Mouse (Mus musculus) naive thymus-derived CD4-positive, alpha-beta T cell, adult 5 months (primary cell): ENCODE measurements around the gene Ecsit. TPM values are rescaled to one million over a fixed set of nuclear protein-coding genes. Genes with fewer than 3 reads are reported as not detected.

Source experiments
- polyA plus RNA-seq: library from polyadenylated mRNA; unstranded; fragments of 100-300 nt; shearing (Covaris generic); gene quantifications from one replicate; pipeline ENCODE4 v1.2.1, GENCODE M21; 2017

Ecsit gene
- polyA plus RNA-seq, result 39.9 TPM

DNA sequence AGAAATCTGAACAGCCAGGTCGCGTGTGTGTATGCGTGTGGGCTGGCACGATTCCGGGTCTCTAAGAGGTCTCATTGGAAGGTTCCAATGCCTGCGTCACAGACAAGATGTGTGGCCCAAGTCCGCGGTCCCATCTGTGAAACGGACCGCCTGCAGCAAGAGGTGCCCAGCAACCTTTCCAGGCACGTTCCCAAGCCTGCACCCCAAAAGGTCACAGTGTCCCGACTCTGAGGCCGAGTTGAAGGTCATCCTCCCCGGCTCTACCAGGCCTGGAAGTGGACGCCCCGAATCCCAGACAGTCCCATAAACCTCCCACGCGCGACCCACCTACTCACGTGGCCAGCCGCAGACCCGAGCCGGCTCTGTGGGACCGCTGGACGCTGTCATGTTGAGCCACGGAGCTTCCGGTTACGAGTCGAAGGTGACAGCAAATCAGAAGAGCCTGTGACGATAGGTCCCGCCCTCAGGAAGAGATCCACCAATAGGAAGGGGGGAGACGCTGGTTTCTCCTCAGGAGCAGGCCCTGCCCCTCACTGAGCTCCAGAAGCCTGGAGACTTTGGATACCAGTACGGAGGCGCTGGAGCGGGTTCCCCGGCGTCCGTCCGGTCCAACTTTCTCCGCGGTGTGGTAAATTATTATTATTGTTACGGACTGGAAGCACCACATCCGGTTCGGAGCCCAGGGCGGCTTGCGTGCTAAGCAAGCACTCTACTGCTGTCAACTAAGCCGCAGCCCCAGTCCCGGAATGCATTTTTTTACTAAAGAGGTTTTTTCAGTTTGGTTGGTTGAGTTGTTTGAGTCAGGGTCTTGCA lies at the start of gene Ecsit:
Gene Ecsit, minus strand, starts transcription at position 417 of the 813 bp plus-strand sequence.

DNA sequence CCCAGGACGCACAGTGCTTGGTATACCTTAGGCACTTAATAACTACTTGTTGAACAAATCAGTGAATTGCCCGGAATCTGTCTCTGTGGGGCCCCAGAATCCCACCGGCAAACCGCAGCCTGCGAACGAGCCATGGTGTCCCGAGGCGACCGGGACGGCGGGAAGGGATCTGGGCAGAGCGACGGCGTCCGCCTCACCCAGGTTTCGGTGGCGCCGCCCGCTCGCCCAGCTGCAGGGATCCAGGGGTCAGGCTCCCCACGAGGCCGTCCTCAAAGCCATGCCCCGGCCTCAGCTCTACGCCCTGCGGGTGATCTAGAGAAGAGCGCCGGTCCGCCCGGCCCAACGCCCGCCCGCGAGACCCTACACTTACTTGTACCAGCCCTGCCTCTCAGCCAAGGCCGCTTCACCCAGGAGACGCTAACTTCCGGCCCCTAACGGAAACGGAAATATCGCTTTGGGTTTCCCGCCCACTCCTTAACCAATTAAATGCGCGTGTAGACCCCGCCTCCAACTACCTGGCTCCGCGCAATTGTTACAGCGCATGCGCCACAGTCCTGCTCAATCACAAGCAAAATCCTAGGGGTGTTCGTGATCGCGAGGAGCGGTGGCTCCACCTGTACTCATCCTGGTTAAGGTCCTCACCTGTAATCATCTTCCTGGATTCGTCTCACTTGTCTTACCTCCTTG lies 31.6 kb upstream of the Ecsit start, which contains the start of gene Elof1:
Gene Elof1, minus strand, starts transcription at position 433 of the 687 bp plus-strand sequence.

DNA sequence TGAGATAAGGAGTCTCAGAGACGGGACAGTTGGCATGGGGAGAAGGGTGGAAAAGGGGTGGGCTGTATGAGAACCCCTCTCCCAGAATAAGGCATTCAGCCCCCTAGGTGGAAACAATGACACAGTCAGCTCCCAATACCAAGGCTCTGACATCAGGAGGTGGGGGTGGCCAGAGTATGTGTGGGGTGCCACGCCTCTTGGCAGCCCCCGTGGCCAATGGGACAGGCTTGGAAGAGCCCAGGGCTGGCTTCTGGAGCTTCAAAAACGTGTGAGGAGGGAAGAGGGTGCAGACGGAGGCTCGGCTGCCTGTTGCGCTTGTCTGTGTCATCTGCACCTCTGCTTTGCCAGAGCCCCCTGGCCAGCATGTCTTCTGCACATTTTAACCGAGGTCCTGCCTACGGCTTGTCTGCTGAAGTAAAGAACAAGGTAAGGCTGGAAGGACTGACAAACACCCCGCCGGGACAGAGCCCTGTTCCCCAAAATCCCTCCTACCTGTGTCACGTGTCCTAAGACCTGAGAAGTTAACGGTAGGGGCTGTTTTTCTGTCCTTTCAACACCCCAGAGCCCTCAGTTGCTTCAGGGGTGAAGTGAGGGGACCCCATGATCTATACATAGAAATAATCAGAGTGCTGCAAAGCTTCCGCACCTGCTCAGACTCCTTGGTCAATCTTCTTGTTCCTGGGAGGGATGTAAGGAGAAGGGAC lies 13.9 kb upstream of the Ecsit start, which contains the start of gene Cnn1:
Gene Cnn1, plus strand, starts transcription at position 224 of the 704 bp plus-strand sequence.

DNA sequence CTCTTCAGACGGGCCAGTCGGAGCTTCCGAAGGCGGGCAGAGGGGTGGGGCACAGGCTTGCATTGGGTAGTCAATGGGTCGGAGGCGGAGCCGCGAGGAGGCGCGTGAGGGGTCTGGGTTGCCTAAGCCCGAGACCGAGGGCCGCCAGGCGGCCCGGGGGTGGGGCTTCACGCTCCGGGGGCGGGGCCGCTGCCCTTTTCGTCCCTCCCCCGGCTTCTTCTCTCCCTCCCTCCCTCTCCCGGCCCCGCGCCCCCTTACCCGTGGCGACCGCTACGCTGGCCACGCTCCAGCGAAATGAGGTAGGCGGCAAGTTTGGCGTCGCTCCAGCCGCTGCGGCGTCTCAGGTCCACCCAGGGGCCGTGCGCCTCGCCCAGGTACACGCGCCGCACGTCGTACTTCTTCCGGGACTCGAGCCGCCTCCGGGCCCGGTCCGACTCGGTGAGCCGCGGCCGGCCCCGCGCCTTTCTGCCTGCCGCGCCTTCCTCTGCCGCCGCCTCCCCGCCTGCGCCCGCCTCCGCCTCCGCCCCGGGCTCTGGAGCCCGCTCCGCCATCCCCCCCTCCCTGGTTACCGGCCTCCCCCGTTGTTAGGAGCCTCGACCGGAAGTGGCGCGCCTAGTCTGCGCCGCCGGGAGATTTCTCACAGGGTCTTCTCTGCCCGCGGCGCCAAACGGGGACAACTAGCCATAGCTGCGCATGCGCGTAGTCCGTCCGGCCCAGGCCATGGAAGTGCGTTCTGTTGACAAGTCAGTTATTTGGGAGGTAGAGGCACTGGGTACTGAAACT lies 14.3 kb downstream of the Ecsit start, which contains the start of the genes Gm49318 and Zfp653:
Gene Gm49318, minus strand, starts transcription at position 469 of the 783 bp plus-strand sequence.
Gene Zfp653, minus strand, starts transcription at position 586 of the 783 bp plus-strand sequence.

DNA sequence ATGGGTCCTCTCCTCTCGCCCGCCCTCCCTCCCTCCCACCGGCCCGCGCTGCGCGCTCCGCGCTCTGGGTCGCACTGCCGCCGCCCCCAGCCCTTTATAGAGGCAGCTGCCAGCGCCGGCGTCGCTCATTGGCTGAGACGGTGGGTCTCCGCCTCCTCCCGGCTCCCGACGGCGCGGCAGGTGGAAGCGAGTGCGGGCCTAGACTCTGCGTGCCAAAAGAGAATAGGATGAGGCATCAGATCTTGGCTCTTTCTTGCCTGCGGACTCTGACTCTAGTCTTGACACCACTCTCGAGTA lies 33.3 kb downstream of the Ecsit start, which contains the start of gene Elavl3:
Gene Elavl3, minus strand, starts transcription at position 66 of the 297 bp plus-strand sequence.

Other genes starting within 250 kb of the Ecsit start
- not detected for gene Angptl8, start 249.9 kb downstream of the Ecsit start, polyA plus RNA-seq
- 1.3 TPM for gene Dock6, start 232.8 kb downstream of the Ecsit start, polyA plus RNA-seq
- 9.3 TPM for gene Rab3d, start 167.2 kb downstream of the Ecsit start, polyA plus RNA-seq
- not detected for gene Ccdc159, start 158.0 kb downstream of the Ecsit start, polyA plus RNA-seq
- gene Tmem205, start 157.9 kb downstream of the Ecsit start, polyA plus RNA-seq, result not detected
- 0.40 TPM for gene Plppr2, start 148.4 kb downstream of the Ecsit start, polyA plus RNA-seq
- 5.6 TPM for gene Swsap1, start 129.7 kb downstream of the Ecsit start, polyA plus RNA-seq
- gene Epor, start 121.9 kb downstream of the Ecsit start, polyA plus RNA-seq, result not detected
- gene Rgl3, start 96.0 kb downstream of the Ecsit start, polyA plus RNA-seq, result not detected
- not detected for gene Ccdc151, start 82.8 kb downstream of the Ecsit start, polyA plus RNA-seq
- 65.6 TPM for gene Prkcsh, start 82.6 kb downstream of the Ecsit start, polyA plus RNA-seq
- gene Elavl3, start 33.4 kb downstream of the Ecsit start, polyA plus RNA-seq, result not detected
- gene Gm49318, start 14.2 kb downstream of the Ecsit start, polyA plus RNA-seq, result not detected
- gene Zfp653, start 14.1 kb downstream of the Ecsit start, polyA plus RNA-seq, result 32.1 TPM
- gene Cnn1, start 13.8 kb upstream of the Ecsit start, polyA plus RNA-seq, result not detected
- 22.8 TPM for gene Elof1, start 31.7 kb upstream of the Ecsit start, polyA plus RNA-seq
- 256 TPM for gene Acp5, start 50.3 kb upstream of the Ecsit start, polyA plus RNA-seq
- 14.0 TPM for gene Pigyl, start 71.4 kb upstream of the Ecsit start, polyA plus RNA-seq
- gene Zfp872, start 102.7 kb upstream of the Ecsit start, polyA plus RNA-seq, result not detected
- 68.4 TPM for gene Zfp809, start 140.3 kb upstream of the Ecsit start, polyA plus RNA-seq
- 0.88 TPM for gene Zfp599, start 174.5 kb upstream of the Ecsit start, polyA plus RNA-seq
- gene Zfp810, start 222.2 kb upstream of the Ecsit start, polyA plus RNA-seq, result 14.0 TPM